Mouse (Mus musculus): ENCODE measurements around the gene Olfr444. TPM values are rescaled to one million over a fixed set of nuclear protein-coding genes. Genes with fewer than 3 reads are reported as not detected.

The Olfr444 gene
- not detected for total RNA-seq (2023)

GRCm38 (mm10) chr6:42948767-42949166 lies at the start of gene Olfr444:
Gene Olfr444, plus strand, starts transcription at chr6:42949067.

GRCm38 (mm10) chr6:42908578-42908977 lies 40.3 kb upstream of the Olfr444 start, which contains the start of gene Olfr447:
Gene Olfr447, plus strand, starts transcription at chr6:42908878.

DNA sequence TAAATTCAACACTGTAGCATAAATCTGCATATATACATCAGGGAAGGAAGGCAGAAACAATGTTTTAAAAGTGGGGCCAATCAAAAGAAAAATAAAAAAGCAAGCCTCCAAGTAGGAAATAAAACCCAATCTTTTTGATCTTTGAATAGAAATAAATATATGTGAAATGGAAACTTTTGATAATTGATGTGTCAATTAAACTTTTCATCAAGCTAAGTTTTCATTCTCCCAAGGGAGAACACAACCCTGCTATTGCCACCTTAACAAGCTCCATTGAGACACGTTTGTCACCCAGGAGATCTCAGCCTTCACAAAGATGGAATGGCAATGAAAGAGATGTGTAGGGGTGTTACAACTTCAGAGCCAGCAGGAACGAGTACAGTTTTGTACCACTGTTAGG lies 27.8 kb upstream of the Olfr444 start, which contains the start of gene Olfr446:
Gene Olfr446 (plus strand): TSS at position 301 of the 400 bp plus-strand sequence.

Other genes starting within 250 kb of the Olfr444 start
- not detected for gene Tcaf1, start 239.0 kb upstream of the Olfr444 start, total RNA-seq (2023)
- not detected for gene Olfr453, start 209.7 kb upstream of the Olfr444 start, total RNA-seq (2023)
- not detected for gene Olfr38, start 192.7 kb upstream of the Olfr444 start, total RNA-seq (2023)
- gene Olfr452, start 164.0 kb upstream of the Olfr444 start, total RNA-seq (2023), result not detected
- not detected for gene Olfr450, start 137.1 kb upstream of the Olfr444 start, total RNA-seq (2023)
- gene Olfr449, start 114.7 kb upstream of the Olfr444 start, total RNA-seq (2023), result not detected
- not detected for gene Olfr448, start 58.6 kb upstream of the Olfr444 start, total RNA-seq (2023)
- not detected for gene Olfr447, start 40.2 kb upstream of the Olfr444 start, total RNA-seq (2023)
- not detected for gene Olfr446, start 27.7 kb upstream of the Olfr444 start, total RNA-seq (2023)
- gene Olfr441, start 157.3 kb downstream of the Olfr444 start, total RNA-seq (2023), result not detected
- gene Olfr237-ps1, start 197.5 kb downstream of the Olfr444 start, total RNA-seq (2023), result not detected
- gene Olfr437, start 214.2 kb downstream of the Olfr444 start, total RNA-seq (2023), result not detected
- gene Olfr13, start 223.1 kb downstream of the Olfr444 start, total RNA-seq (2023), result not detected
- gene Olfr435, start 248.1 kb downstream of the Olfr444 start, total RNA-seq (2023), result not detected